Mouse (Mus musculus) embryo, embryonic 10 days (tissue): ENCODE measurements around the gene Dlgap4.

Source experiments
- DNase-seq: peaks from one replicate; pipeline ENCODE4 v3.0.0-alpha.2; 2015; ENCODE audit warnings: low spot score

Dlgap4 gene

GRCm38 (mm10) chr2:156806886-156807285 is 193.4 kb downstream of the Dlgap4 start:
- no peak for DNase-seq

GRCm38 (mm10) chr2:156809579-156809978 is 196.1 kb downstream of the Dlgap4 start:
- DNase-seq: peak; percentile 88

- no peak for DNase-seq
Measured at GRCm38 (mm10) chr2:156810716-156811115, 197.2 kb downstream of the Dlgap4 start.

GRCm38 (mm10) chr2:156811556-156811955 is 198.1 kb downstream of the Dlgap4 start:
- DNase-seq: no peak
